Mouse (Mus musculus): Measurements from ENCODE around the gene 1700008O03Rik. TPM values are rescaled to one million over a fixed set of nuclear protein-coding genes. Genes with fewer than 3 reads are reported as not detected.

Gene 1700008O03Rik
- polyA plus RNA-seq, 1 experiment from 2014 or later: 1.4 TPM

DNA sequence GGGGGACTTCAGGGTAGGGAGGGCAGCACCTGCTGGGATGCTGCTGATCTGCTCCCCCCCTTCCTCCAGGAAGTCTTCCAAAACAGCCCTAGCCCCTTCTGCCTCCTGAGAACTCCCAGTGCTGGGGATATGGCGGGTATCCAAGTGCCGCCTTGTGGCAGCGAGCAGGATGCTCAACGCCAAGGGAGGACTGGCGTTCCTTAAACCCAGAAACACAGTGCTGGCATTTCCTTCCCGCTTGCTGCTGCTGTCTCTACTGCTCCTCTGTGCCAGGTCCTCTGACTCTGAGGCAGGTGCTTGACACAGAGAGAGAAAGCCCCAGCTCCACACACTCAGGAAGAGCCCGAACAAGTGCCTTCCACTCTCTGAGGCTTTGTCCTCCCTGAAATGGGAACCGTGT, 64.7 kb downstream of the 1700008O03Rik start:
- H3K36me3 ChIP-seq (replicated peaks; ENCODE audit: control insufficient read depth, insufficient read depth, low read depth, low read length): no peaks in the 10 kb centered on the region
- no peaks in the 10 kb centered on the region for H3K4me1 ChIP-seq (ENCODE audit: control insufficient read depth, insufficient read depth, low read length)
- no peak overlapping the region for H3K9ac ChIP-seq (replicated peaks; ENCODE audit: low read length)
- no peak overlapping the region for H3K4me2 ChIP-seq (ENCODE audit: low read depth, low read length)
- no peaks in the 10 kb centered on the region for H3K27me3 ChIP-seq (ENCODE audit: control insufficient read depth, insufficient read depth, low read length)
- H3K27ac ChIP-seq (replicated peaks; ENCODE audit: low read depth, low read length): no peak overlapping the region
- H3K9me3 ChIP-seq (replicated peaks; ENCODE audit: control insufficient read depth, low read length): no peaks in the 10 kb centered on the region
- ATAC-seq (replicated peaks; ENCODE audit: insufficient number of reproducible peaks, low FRiP score, low TSS enrichment, low read depth) (no peak), DNase-seq (ENCODE audit: low spot score) (no peak)
- 49% methylated on average over 8 of the region's 8 CpGs for WGBS
- no peak overlapping the region for H3K4me3 ChIP-seq (ENCODE audit: low read depth, low read length)

- Histone ChIP-seq H3K9ac (replicated peaks; ENCODE audit: low read length) (no peak overlapping the region), H3K4me1 (ENCODE audit: control insufficient read depth, insufficient read depth, low read length) (no peaks in the 10 kb centered on the region), H3K4me2 (ENCODE audit: low read depth, low read length) (no peak overlapping the region), H3K9me3 (replicated peaks; ENCODE audit: control insufficient read depth, low read length) (no peaks in the 10 kb centered on the region), H3K27ac (replicated peaks; ENCODE audit: low read depth, low read length) (no peak overlapping the region), H3K27me3 (ENCODE audit: control insufficient read depth, insufficient read depth, low read length) (0 out of 2 replicates have a peak, but pooled peaks cover 2% of the 10 kb centered on the region), H3K4me3 (ENCODE audit: low read depth, low read length) (no peak overlapping the region), H3K36me3 (replicated peaks; ENCODE audit: control insufficient read depth, insufficient read depth, low read depth, low read length) (no peaks in the 10 kb centered on the region)
- no peak for ATAC-seq (replicated peaks; ENCODE audit: insufficient number of reproducible peaks, low FRiP score, low TSS enrichment, low read depth)
- WGBS: 38% methylated on average over 4 of the region's 4 CpGs
- peak; percentile 25 for DNase-seq (ENCODE audit: low spot score)
Measured at GRCm38 (mm10) chr7:44317913-44318312, 67.7 kb downstream of the 1700008O03Rik start.

DNA sequence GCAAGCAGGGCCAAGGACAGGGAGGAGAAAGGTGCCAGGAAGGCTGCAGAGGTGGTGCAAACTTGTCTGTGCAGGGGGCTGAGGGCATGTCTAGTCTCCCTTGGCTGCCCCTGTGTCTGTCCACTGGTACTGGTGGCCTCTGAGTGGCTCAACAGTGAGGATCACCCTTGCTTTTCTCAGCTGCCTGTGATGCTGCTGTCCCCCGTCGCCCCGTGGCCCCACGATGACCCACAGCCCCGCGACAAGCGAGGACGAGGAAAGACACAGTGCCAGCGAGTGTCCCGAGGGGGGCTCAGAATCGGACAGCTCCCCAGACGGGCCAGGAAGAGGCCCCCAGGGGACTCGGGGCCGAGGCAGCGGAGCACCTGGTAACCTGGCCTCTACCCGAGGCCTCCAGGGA, 73.1 kb downstream of the 1700008O03Rik start:
- 59% methylated on average over 16 of the region's 16 CpGs for WGBS
- H3K27me3 ChIP-seq (ENCODE audit: control insufficient read depth, insufficient read depth, low read length): peaks cover 22% of the 10 kb centered on the region
- no peaks in the 10 kb centered on the region for H3K36me3 ChIP-seq (replicated peaks; ENCODE audit: control insufficient read depth, insufficient read depth, low read depth, low read length)
- H3K4me3 ChIP-seq (ENCODE audit: low read depth, low read length): no peak overlapping the region
- H3K27ac ChIP-seq (replicated peaks; ENCODE audit: low read depth, low read length): no peak overlapping the region
- H3K4me1 ChIP-seq (ENCODE audit: control insufficient read depth, insufficient read depth, low read length): 0 out of 2 replicates have a peak, but pooled peaks cover 3% of the 10 kb centered on the region
- H3K4me2 ChIP-seq (ENCODE audit: low read depth, low read length): no peak overlapping the region
- H3K9me3 ChIP-seq (replicated peaks; ENCODE audit: control insufficient read depth, low read length): no peaks in the 10 kb centered on the region
- ATAC-seq (replicated peaks; ENCODE audit: insufficient number of reproducible peaks, low FRiP score, low TSS enrichment, low read depth) (no peak), DNase-seq (ENCODE audit: low spot score) (no peak)
- H3K9ac ChIP-seq (replicated peaks; ENCODE audit: low read length): no peak overlapping the region

GRCm38 (mm10) chr7:44311713-44312304, 73.8 kb downstream of the 1700008O03Rik start:
- H3K36me3 ChIP-seq (replicated peaks; ENCODE audit: control insufficient read depth, insufficient read depth, low read depth, low read length): no peaks in the 10 kb centered on the region
- H3K9ac ChIP-seq (replicated peaks; ENCODE audit: low read length): no peak overlapping the region
- DNase-seq (ENCODE audit: low spot score): no peak
- 20% methylated on average over 6 of the region's 6 CpGs for WGBS
- H3K4me1 ChIP-seq (ENCODE audit: control insufficient read depth, insufficient read depth, low read length): 0 out of 2 replicates have a peak, but pooled peaks cover 3% of the 10 kb centered on the region
- ATAC-seq (replicated peaks; ENCODE audit: insufficient number of reproducible peaks, low FRiP score, low TSS enrichment, low read depth): no peak; the same call in 1 of the 2 replicates
- peak overlapping the region; percentile 47; the same call in 1 of the 2 replicates for H3K4me3 ChIP-seq (ENCODE audit: low read depth, low read length)
- H3K27me3 ChIP-seq (ENCODE audit: control insufficient read depth, insufficient read depth, low read length): peaks cover 22% of the 10 kb centered on the region
- no peaks in the 10 kb centered on the region for H3K9me3 ChIP-seq (replicated peaks; ENCODE audit: control insufficient read depth, low read length)
- H3K27ac ChIP-seq (replicated peaks; ENCODE audit: low read depth, low read length): no peak overlapping the region
- H3K4me2 ChIP-seq (ENCODE audit: low read depth, low read length): no peak overlapping the region; the same call in 1 of the 2 replicates

GRCm38 (mm10) chr7:44310878-44311712, 74.5 kb downstream of the 1700008O03Rik start:
- H3K27me3 ChIP-seq (ENCODE audit: control insufficient read depth, insufficient read depth, low read length): peaks cover 22% of the 10 kb centered on the region

DNA sequence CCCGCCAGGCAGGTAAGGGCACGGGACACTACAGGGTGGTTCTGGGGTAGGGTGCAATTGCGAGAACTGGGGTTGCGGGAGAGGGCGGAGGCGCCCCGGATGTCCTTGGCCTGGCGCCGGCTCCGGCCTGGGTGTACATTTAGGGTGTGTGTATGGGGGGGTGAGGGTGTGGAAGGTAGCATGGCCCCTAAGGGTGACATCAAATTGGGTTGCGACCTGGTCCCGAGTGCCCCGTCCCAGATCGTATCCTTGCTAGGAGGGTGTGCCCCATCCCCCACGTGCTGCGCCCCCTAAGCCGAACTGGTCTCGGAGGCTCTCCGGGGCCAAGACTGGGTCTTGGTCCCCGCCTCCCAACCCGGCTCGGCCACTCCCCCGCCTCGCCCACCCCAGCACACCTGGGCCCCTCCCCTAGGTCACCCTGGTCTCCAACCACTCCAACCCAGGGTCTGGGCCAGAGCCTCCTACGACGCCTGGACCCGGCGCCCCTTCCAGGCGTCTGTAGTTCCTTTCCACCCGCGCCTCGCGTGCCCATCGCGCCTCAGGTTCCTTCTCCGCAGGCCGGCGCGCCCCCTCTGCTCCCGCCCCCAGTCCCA, 75.2 kb downstream of the 1700008O03Rik start:
- Histone ChIP-seq H3K9me3 (replicated peaks; ENCODE audit: control insufficient read depth, low read length) (no peaks in the 10 kb centered on the region), H3K9ac (replicated peaks; ENCODE audit: low read length) (peak overlapping the region; percentile 55), H3K4me2 (ENCODE audit: low read depth, low read length) (peak overlapping the region; percentile 94), H3K36me3 (replicated peaks; ENCODE audit: control insufficient read depth, insufficient read depth, low read depth, low read length) (no peaks in the 10 kb centered on the region), H3K27ac (replicated peaks; ENCODE audit: low read depth, low read length) (no peak overlapping the region), H3K4me1 (ENCODE audit: control insufficient read depth, insufficient read depth, low read length) (0 out of 2 replicates have a peak, but pooled peaks cover 3% of the 10 kb centered on the region), H3K27me3 (ENCODE audit: control insufficient read depth, insufficient read depth, low read length) (peaks cover 22% of the 10 kb centered on the region), H3K4me3 (ENCODE audit: low read depth, low read length) (peak overlapping the region; percentile 47)
- WGBS: under 1% methylated on average over 30 of the region's 40 CpGs
- DNase-seq (ENCODE audit: low spot score) (peak; percentile 39), ATAC-seq (replicated peaks; ENCODE audit: insufficient number of reproducible peaks, low FRiP score, low TSS enrichment, low read depth) (no peak)

More at GRCm38 (mm10) chr7:44310878-44311712, 74.5 kb downstream of the 1700008O03Rik start:
- WGBS: under 1% methylated on average over 36 of the region's 38 CpGs
- Histone ChIP-seq H3K36me3 (replicated peaks; ENCODE audit: control insufficient read depth, insufficient read depth, low read depth, low read length) (no peaks in the 10 kb centered on the region), H3K27ac (replicated peaks; ENCODE audit: low read depth, low read length) (no peak overlapping the region), H3K4me1 (ENCODE audit: control insufficient read depth, insufficient read depth, low read length) (0 out of 2 replicates have a peak, but pooled peaks cover 3% of the 10 kb centered on the region), H3K4me2 (ENCODE audit: low read depth, low read length) (peak overlapping the region; percentile 94), H3K4me3 (ENCODE audit: low read depth, low read length) (peak overlapping the region; percentile 47), H3K9ac (replicated peaks; ENCODE audit: low read length) (peak overlapping the region; percentile 55), H3K9me3 (replicated peaks; ENCODE audit: control insufficient read depth, low read length) (no peaks in the 10 kb centered on the region)
- ATAC-seq (replicated peaks; ENCODE audit: insufficient number of reproducible peaks, low FRiP score, low TSS enrichment, low read depth) (peak; percentile 41), DNase-seq (ENCODE audit: low spot score) (peak; percentile 40)
